Mouse (Mus musculus) lung, adult 2 months (tissue): ENCODE measurements at regions not wholly inside any gene's neighbourhood (a gene's known extent, or its start where the extent isn't known, plus 50 kb on each side); places are given as distances from the start of the nearest gene placed in this dataset.

Source experiments
- DNase-seq: peaks from one replicate; pipeline ENCODE4 v3.0.0; 2022
- H3K4me1 ChIP-seq: fragments of 200-500 bp; 2 replicates; pipeline ENCODE4 v1.6.1; 2011; ENCODE audit warnings: low read length; ENCODE audit not compliant: control insufficient read depth, insufficient read depth
- H3K4me3 ChIP-seq: fragments of 200-500 bp; replicated peaks from 2 replicates; pipeline ENCODE3; 2011; ENCODE audit warnings: low read depth, mild to moderate bottlenecking, control low read depth, low read length; ENCODE audit errors: extremely low read depth
- CTCF ChIP-seq: fragments of 200-500 bp; IDR thresholded peaks from 2 replicates; pipeline ENCODE4 v1.5.1; 2011; ENCODE audit warnings: mild to moderate bottlenecking, low read length, control low read depth; ENCODE audit not compliant: insufficient read depth
- POLR2A ChIP-seq: fragments of 200-500 bp; IDR thresholded peaks from 2 replicates; pipeline ENCODE4 v1.6.1; 2011; ENCODE audit warnings: low read depth, mild to moderate bottlenecking, control low read depth, low read length, borderline replicate concordance; ENCODE audit errors: extremely low read depth
- WGBS: fragments of 180-500 bp; shearing (Covaris S2); methylation state at CpG from one replicate; pipeline ENCODE4 v1.1.7; 2018; 5-methylcytosine and 5-hydroxymethylcytosine counted together

DNA sequence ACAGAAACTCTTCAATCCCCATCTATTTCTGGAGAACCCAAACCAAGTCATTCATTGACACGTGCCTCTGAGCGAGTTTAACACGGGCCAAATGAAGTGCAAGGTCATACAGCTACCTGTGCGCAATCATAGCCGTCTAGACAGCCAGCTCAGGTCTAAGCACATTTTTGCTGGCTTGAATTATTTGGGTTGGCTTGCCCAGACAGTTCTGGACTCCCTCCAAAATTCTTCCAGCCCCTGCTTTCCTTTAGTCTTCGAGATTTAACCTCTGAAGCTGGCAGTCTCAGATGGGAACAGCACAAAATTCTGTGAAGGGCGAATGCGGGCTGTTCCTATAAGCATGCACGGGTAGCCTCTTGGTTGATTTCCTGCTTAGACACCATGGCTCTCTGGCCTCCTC lies 347.1 kb downstream of the 1500009L16Rik start:
- TF ChIP-seq POLR2A = no peak
- no peak for TF ChIP-seq CTCF
- no peak overlapping the region for H3K4me3 ChIP-seq
- no peaks in the 10 kb centered on the region for H3K4me1 ChIP-seq
- no peak for DNase-seq
- 65% methylated on average over 9 of the region's 9 CpGs for WGBS

DNA sequence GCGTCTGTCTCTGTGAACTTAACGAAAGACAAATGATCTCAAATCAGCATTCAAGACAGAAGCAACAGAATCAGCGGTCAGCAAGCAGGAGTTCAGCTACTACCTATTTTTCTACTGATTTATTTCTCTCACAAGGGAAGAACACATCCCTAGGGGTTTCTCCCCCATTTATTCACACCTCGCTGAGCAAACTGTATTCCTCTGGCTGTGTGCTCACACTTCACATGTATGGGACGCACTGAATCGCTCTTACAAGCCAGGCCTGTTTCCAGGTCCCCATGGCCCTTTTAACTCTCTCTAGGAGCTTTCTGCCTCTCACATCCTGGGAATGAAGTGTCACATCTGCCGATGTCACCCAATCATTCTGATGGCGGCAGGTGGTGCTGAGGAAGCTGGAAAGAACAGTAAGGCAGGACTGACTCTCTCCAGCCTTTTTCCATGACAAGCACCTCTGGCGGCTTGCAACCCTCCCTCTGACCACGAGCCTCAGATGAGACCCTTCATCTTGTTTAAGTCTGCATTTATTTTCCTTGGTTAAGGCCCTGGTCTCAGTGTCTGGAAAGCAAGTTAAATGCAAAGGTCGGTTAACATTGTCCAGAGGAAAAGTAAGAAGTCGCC lies 350.3 kb downstream of the 1500009L16Rik start:
- no peak overlapping the region for H3K4me3 ChIP-seq
- DNase-seq = no peak
- no peak for TF ChIP-seq CTCF
- no peak for TF ChIP-seq POLR2A
- H3K4me1 ChIP-seq = no peaks in the 10 kb centered on the region
- 74% methylated on average over 12 of the region's 12 CpGs for WGBS

DNA sequence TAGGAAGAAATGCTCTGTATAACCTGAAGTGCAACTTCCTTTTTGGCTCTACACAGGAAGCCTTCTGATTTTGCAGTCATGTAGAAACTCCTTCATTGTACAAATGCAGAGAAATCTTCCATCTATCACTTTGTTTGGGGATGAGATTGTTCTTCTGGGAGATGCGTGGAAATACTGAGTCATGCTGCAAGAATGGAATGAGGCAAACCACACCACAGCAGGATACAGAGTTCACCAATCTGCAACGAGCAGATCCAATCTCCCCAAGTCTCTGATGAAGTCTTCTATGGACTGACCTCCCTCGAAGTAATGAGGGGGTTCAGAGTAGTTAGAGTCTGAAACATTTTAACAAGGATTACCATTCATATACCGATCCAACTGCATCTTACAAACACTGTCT lies 352.9 kb downstream of the 1500009L16Rik start:
- TF ChIP-seq CTCF (no peak), POLR2A (no peak)
- WGBS = 48% methylated on average over 4 of the region's 4 CpGs
- H3K4me1 ChIP-seq = no peaks in the 10 kb centered on the region
- H3K4me3 ChIP-seq = no peak overlapping the region
- no peak for DNase-seq

DNA sequence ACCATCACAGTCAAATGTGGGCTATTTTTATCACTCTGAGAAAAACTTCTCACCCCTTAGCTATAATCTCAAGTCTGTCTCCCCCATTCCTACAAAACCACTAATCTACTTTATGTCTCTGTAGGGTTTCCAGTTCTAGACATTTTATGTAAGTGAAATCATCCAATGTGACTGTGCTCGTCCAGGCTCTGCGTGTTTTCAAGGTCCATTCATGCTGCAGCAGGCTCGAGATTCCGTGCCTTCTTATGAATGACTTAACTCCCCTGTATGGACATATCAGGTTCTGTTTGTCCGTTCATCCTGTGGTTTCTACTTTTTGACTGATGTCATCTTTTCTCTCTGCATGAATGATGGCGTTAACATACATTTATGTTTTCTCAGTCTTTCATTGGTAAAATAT lies 357.6 kb downstream of the 1500009L16Rik start:
- DNase-seq = no peak
- no peak overlapping the region for H3K4me3 ChIP-seq
- 88% methylated on average over 6 of the region's 6 CpGs for WGBS
- TF ChIP-seq POLR2A (no peak), CTCF (no peak)
- H3K4me1 ChIP-seq = no peaks in the 10 kb centered on the region

DNA sequence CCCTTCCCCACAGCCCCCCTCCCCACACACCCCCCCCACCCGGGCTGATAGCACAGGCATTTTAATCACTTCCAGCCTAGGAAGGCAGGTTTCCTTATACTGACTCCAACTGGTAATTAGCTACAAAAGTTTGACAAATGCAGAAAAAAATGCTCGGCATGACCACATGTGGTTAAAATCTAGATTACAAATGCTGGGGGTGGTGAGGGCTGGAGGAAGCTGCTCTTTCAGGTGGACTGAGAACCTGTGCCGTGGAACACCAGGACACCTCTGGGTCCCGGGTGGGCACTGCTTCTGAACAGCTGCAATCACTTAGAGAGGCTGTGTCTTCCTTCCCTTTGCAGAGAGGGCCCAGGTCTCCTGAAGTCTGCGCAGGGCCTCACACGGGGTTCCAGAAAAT lies 358.7 kb downstream of the Nuak1 start:
- Histone ChIP-seq H3K4me3 (no peak overlapping the region), H3K4me1 (no peaks in the 10 kb centered on the region)
- TF ChIP-seq POLR2A = no peak
- no peak for TF ChIP-seq CTCF
- DNase-seq = no peak
- 52% methylated on average over 6 of the region's 6 CpGs for WGBS

DNA sequence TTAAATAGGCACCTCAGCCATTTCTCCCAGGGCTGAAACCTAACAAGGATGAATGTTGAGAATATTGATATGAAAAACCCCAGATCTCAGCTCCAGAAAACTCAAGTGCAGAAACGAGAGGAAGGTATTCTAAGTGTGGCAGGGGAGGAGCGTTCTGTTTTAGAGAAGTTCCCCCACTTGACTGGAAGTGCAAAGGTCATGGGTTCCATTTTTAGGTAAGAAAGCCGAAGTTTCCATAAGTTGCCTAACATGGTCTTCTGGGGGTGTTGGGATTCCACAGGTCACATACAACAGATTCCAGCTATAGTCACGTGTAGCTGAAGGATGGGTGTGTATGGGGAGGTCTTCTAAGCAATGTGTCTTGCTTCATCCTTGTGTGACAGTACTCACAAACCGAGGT lies 352.9 kb downstream of the Nuak1 start:
- Histone ChIP-seq H3K4me1 (no peaks in the 10 kb centered on the region), H3K4me3 (no peak overlapping the region)
- DNase-seq = no peak
- whole genome bisulfite sequencing = 72% methylated on average over 5 of the region's 5 CpGs
- TF ChIP-seq CTCF (no peak), POLR2A (no peak)

DNA sequence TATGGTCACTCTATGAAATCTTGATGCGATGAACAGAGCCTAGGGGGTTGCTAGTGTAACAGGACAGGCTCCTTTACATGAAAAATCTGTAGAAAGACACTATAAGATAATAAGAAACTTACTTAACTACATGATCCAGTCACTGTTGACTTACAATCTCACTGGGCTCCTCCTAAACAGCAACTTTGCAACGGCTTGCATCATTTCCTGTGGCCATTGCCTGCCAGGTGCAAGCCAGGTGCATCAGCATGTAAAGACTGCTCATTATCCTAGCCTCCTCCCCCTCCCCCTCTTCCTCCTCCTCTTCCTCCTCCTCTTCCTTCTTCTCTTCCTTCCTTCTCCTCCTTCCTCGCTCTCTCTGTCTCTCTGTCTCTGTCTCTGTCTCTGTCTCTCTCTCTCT lies 352.5 kb downstream of the Nuak1 start:
- WGBS = 82% methylated on average over 3 of the region's 3 CpGs
- no peak for DNase-seq
- TF ChIP-seq CTCF = no peak
- no peak for TF ChIP-seq POLR2A

DNA sequence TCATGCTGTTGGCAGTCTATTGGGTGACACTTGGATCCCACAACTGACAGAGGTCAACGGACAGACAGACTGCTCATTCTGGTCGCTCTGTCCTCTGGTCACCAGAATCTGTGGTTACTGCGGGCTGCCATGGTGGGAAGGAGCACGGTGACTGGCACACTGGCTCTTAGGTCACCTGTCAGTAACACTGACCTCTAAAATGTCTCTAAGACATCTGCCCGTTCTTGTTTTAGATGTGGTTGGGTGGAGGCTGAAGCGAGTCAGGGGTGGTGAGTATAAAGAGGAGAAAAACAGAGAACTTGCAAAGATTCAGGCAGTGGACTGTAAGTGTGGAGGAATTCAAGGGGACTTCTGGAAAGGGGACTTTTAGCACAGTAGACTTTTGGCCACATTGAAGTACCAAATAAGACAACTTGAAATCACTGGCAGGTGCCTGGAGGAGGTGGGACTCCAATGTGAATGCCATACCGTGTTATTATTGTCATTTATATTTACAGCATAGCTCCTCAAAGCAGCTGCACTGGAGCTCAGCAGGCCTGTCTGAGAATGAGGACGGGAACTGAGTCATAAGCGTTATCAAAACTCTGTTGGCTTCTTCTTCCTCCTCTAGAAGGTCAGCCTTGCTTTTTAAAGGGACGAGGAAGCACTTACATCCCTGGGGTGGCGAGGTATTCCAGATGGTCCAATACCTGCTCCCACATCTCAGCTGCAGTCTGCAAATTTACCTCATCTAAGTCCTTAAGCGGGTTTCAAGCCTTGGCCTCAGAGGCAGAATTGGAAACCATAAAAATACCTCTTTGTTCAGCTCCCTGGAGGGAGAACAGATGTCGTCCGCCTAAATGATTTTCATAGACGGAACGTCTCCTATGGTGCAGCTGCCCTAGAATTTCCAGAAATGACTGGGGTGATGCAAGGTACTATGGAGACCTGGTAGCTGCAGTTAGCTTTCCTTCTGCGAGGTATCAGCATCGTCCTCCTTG lies 351.3 kb downstream of the Nuak1 start:
- no peak for DNase-seq
- no peaks in the 10 kb centered on the region for H3K4me1 ChIP-seq
- TF ChIP-seq CTCF (no peak), POLR2A (no peak)
- WGBS = 82% methylated on average over 18 of the region's 18 CpGs
- H3K4me3 ChIP-seq = no peak overlapping the region

More for the DNA sequence above, 352.5 kb downstream of the Nuak1 start:
- no peaks in the 10 kb centered on the region for H3K4me1 ChIP-seq
- H3K4me3 ChIP-seq = no peak overlapping the region

DNA sequence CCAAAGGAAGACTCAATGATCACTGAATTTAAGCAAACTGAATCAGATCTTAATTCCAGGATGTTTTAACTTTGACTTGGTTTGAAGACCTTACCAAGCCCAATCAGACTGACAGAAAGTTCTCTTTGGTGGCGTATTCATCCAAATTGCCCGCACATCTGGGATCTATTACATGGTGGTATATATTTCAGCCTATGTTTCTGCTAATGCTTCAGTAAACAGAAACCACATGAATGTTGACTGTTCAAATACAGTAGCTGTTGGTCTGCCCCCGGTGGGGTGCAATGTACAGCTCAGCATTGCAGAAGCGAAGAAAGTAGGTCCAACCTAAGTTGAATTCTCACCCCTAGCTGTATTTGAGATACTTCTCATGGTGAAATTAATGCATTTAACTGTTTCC lies 346.5 kb downstream of the Nuak1 start:
- no peak for TF ChIP-seq POLR2A
- no peak for TF ChIP-seq CTCF
- no peak for DNase-seq
- H3K4me3 ChIP-seq = no peak overlapping the region
- WGBS = 92% methylated on average over 4 of the region's 4 CpGs
- no peaks in the 10 kb centered on the region for H3K4me1 ChIP-seq

DNA sequence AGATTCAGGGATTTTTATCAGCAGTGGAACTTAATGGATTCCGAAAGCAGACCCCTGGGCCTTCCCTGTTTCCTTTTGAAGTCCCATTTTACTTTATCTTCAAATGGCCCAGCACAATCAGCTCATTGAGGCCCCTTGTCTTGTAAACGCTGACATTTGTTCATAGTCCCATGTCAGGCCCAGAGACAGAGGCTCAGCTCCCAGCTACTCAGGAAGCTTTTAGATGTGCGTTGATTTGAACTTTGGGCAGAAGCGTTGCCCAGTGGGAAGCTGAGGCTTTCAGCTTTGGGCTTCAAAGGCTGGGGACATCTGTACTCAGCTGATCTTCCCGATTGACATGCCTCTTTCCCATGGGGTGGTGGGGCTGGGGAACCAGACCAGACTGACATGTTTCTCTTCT lies 343.2 kb downstream of the Nuak1 start:
- TF ChIP-seq CTCF = no peak
- no peak for TF ChIP-seq POLR2A
- DNase-seq = no peak
- Histone ChIP-seq H3K4me1 (no peaks in the 10 kb centered on the region), H3K4me3 (no peak overlapping the region)
- WGBS = 56% methylated on average over 5 of the region's 5 CpGs
